Comparison of ENCODE assay signal across 8 mouse cellular contexts in genomic region chr4:137664433-137664979, GRCm38 (mm10). TPM values are rescaled to one million over a fixed set of nuclear protein-coding genes. Genes with fewer than 3 reads are reported as not detected.
DNase-seq lines count a peak whose midpoint lies in the region; ATAC-seq lines count a peak whose summit lies in the region.

TSS of gene Rap1gap (plus strand) at chr4:137664726.

- H3K27me3 ChIP-seq in kidney, embryonic 14.5 days (ENCODE audit: control insufficient read depth, insufficient read depth, low read length), result peaks cover 13% of the 10 kb centered on the region
- H3K27me3 ChIP-seq in kidney, embryonic 15.5 days, result peaks cover 43% of the 10 kb centered on the region
- H3K27me3 ChIP-seq in limb, embryonic 15.5 days, result peaks cover 41% of the 10 kb centered on the region
- H3K27me3 ChIP-seq in neural tube, embryonic 11.5 days (ENCODE audit: control insufficient read depth, insufficient read depth, low read length), result peaks cover 27% of the 10 kb centered on the region

- no peak within 1 kb of the TSS for H3K27ac ChIP-seq in kidney, embryonic 14.5 days (ENCODE audit: low read depth, low read length)
- no peak within 1 kb of the TSS for H3K27ac ChIP-seq in kidney, embryonic 15.5 days
- no peak within 1 kb of the TSS for H3K27ac ChIP-seq in limb, embryonic 15.5 days
- no peak within 1 kb of the TSS for H3K27ac ChIP-seq in neural tube, embryonic 11.5 days (ENCODE audit: low read depth, low read length)

- peak within 1 kb of the TSS; percentile 66 for H3K9ac ChIP-seq in kidney, embryonic 14.5 days (ENCODE audit: low read depth, low read length)
- H3K9ac ChIP-seq in kidney, embryonic 15.5 days, result peak within 1 kb of the TSS; percentile 52
- peak within 1 kb of the TSS; percentile 40 for H3K9ac ChIP-seq in limb, embryonic 15.5 days
- peak within 1 kb of the TSS; percentile 71 for H3K9ac ChIP-seq in neural tube, embryonic 11.5 days (ENCODE audit: low read length)

- H3K4me2 ChIP-seq in kidney, embryonic 14.5 days (replicated peaks; ENCODE audit: low read depth, low read length), result peak within 1 kb of the TSS; percentile 80
- H3K4me2 ChIP-seq in kidney, embryonic 15.5 days, result peak within 1 kb of the TSS; percentile 95
- peak within 1 kb of the TSS; percentile 97 for H3K4me2 ChIP-seq in limb, embryonic 15.5 days
- H3K4me2 ChIP-seq in neural tube, embryonic 11.5 days (ENCODE audit: low read depth), result peak within 1 kb of the TSS; percentile 96

- H3K4me3 ChIP-seq in kidney, embryonic 14.5 days (ENCODE audit: low read length), result peak within 1 kb of the TSS; percentile 57
- peak within 1 kb of the TSS; percentile 55 for H3K4me3 ChIP-seq in kidney, embryonic 15.5 days (replicated peaks)
- peak within 1 kb of the TSS; percentile 55 for H3K4me3 ChIP-seq in limb, embryonic 15.5 days
- peak within 1 kb of the TSS; percentile 52 for H3K4me3 ChIP-seq in neural tube, embryonic 11.5 days (ENCODE audit: low read depth, low read length)

- under 1% methylated on average over 43 of the region's 44 CpGs for WGBS in kidney, embryonic 14.5 days
- WGBS in kidney, embryonic 15.5 days, result under 1% methylated on average over 34 of the region's 44 CpGs
- under 1% methylated on average over 42 of the region's 44 CpGs for WGBS in limb, embryonic 15.5 days
- 1% methylated on average over 34 of the region's 44 CpGs for WGBS in neural tube, embryonic 11.5 days

- no peaks in the 10 kb centered on the region for H3K36me3 ChIP-seq in kidney, embryonic 14.5 days (ENCODE audit: control insufficient read depth, insufficient read depth, low read length)
- H3K36me3 ChIP-seq in kidney, embryonic 15.5 days, result no peaks in the 10 kb centered on the region
- no peaks in the 10 kb centered on the region for H3K36me3 ChIP-seq in limb, embryonic 15.5 days
- no peaks in the 10 kb centered on the region; the same call in 1 of the 2 replicates for H3K36me3 ChIP-seq in neural tube, embryonic 11.5 days (ENCODE audit: control insufficient read depth, insufficient read depth, low read length)

- intact Hi-C loops in gastrocnemius, postnatal 14 days (cut with DNase I; ENCODE audit: low total_unique reads), result no loop called here

- H3K9me3 ChIP-seq in kidney, embryonic 14.5 days (ENCODE audit: control insufficient read depth, low read length), result no peaks in the 10 kb centered on the region
- no peaks in the 10 kb centered on the region for H3K9me3 ChIP-seq in kidney, embryonic 15.5 days (replicated peaks)
- H3K9me3 ChIP-seq in limb, embryonic 15.5 days, result no peaks in the 10 kb centered on the region
- H3K9me3 ChIP-seq in neural tube, embryonic 11.5 days (ENCODE audit: control insufficient read depth, low read length), result no peaks in the 10 kb centered on the region

- ATAC-seq in kidney, embryonic 14.5 days (ENCODE audit: low FRiP score, low TSS enrichment), result no peak; the same call in 1 of the 2 replicates
- ATAC-seq in kidney, embryonic 15.5 days (replicated peaks; ENCODE audit: low FRiP score), result no peak
- ATAC-seq in limb, embryonic 15.5 days (ENCODE audit: insufficient number of reproducible peaks, low FRiP score, low TSS enrichment, low read depth), result no peak
- ATAC-seq in neural tube, embryonic 11.5 days (ENCODE audit: insufficient read depth, low FRiP score, low TSS enrichment), result peak; percentile 48; the same call in 1 of the 2 replicates

- 0 out of 2 replicates have a peak, but pooled peaks cover 2% of the 10 kb centered on the region for H3K4me1 ChIP-seq in kidney, embryonic 14.5 days (ENCODE audit: control insufficient read depth, insufficient read depth, low read length)
- H3K4me1 ChIP-seq in kidney, embryonic 15.5 days, result peaks cover 46% of the 10 kb centered on the region
- peaks cover 29% of the 10 kb centered on the region for H3K4me1 ChIP-seq in limb, embryonic 15.5 days
- no peaks in the 10 kb centered on the region for H3K4me1 ChIP-seq in neural tube, embryonic 11.5 days (ENCODE audit: control insufficient read depth, insufficient read depth, low read length)

- DNase-seq in kidney, adult 9 months, result no peak
- DNase-seq in cerebellum, adult 11-12 months, result peak; percentile 85
- DNase-seq in gastrocnemius, postnatal 14 days, result peak; percentile 52
- peak; percentile 49 for DNase-seq in neural tube, embryonic 11.5 days (ENCODE audit: low spot score)
- DNase-seq in spleen, postnatal 36 days (ENCODE audit: low spot score in 2 of 2), result no peak

RNA-seq across cellular contexts. Expression of gene Rap1gap, which starts in this region (rescaled TPM):
- 6.6 and 10.3 TPM in 2 replicates for polyA plus RNA-seq in kidney, embryonic 14.5 days (2014; fragmentation: Nextera tagmentation; extraction: Ambion mirVana)
- 1 to 10 TPM; 4.1 to 4.8 TPM for total RNA-seq in gastrocnemius, postnatal 14 days (2021)
- 12.5 and 14.4 TPM in 2 replicates for polyA plus RNA-seq in kidney, embryonic 15.5 days (2015; fragmentation: Nextera tagmentation; extraction: Ambion mirVana)
- polyA plus RNA-seq in limb, embryonic 15.5 days (2015; fragmentation: Nextera tagmentation; extraction: Ambion mirVana), result 7.7 TPM in 2 replicates
- 7.5 and 10.0 TPM in 2 replicates for polyA plus RNA-seq in neural tube, embryonic 11.5 days (2014; fragmentation: Nextera tagmentation; extraction: Ambion mirVana)

Comparison
In these comparisons a context has a peak if more than half of its experiments do, and no peak if none do; other contexts are left out.
1. DNase-seq: peak in cerebellum, adult 11-12 months (single experiment), gastrocnemius, postnatal 14 days (single experiment) and neural tube, embryonic 11.5 days (single experiment); none in kidney, adult 9 months (single experiment) and spleen, postnatal 36 days (0 of 2).
2. Peak in every context shown above with its lines, with median percentiles within 50 percentile points of each other: H3K4me2 ChIP-seq, H3K4me3 ChIP-seq and H3K9ac ChIP-seq.